Mouse (Mus musculus) urinary bladder, postnatal 25 days (tissue): ENCODE data around the gene Cttnbp2.

Experiments
- DNase-seq: peaks from one replicate; pipeline ENCODE4 v3.0.0; 2022; ENCODE audit warnings: low spot score

The Cttnbp2 gene

DNA sequence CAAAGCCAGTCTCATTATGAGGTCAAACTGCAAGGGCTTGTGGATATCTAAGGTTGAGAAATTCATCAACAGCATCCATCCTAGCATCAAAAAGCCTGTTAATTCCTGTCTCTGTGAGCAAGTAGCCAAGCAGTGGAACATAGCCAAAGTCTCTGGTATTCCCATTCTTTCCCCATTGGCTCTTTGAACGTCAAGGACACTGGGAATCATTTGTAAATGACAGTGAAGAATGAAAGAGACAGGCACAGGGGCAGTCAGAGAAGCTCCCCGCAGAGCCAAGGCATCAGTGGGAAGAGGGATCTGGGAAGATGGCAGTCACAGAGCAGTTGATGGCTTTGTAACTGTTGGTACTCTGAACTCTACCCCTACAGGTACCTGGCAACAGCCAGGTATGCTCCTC lies 46.9 kb downstream of the Cttnbp2 start:
- DNase-seq = no peak

DNA sequence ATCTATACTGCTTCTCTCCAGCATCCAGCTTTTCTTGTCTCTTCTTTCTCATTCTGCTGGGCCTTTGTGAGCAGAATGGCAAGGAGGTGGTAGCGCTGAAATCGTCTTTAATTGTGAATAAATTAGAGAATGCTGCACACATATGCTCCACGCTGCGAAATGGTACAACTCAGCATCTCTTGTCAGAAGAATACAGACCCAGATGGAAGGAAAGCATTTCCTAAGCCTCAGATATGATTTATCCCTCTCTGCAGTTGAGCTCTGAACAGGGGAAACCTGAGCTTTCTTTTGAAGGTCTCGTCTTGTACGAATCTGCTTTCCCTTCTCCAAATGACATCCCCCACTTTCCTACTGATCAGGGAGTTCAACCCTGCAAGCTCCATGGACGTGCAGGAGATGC lies 48.4 kb downstream of the Cttnbp2 start:
- DNase-seq = no peak

DNA sequence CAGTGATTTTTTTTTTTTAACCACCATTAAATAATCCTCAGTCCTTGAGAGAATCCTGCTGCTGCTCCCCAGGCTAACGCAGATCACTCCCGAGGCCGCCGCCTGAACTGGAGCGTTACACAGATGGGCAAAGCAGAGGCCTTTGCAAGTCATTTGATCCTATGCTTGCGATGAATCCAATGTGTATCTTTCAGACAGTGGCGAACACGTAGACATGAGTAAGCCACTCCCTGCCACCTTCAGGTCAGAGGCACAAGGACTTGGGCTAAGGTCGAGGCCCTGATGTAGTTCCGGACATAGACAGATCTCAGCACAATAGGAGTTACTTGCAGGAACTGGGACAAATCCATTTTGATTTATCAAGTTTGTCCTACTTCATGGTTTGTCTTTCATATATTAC lies 49.0 kb downstream of the Cttnbp2 start:
- no peak for DNase-seq

DNA sequence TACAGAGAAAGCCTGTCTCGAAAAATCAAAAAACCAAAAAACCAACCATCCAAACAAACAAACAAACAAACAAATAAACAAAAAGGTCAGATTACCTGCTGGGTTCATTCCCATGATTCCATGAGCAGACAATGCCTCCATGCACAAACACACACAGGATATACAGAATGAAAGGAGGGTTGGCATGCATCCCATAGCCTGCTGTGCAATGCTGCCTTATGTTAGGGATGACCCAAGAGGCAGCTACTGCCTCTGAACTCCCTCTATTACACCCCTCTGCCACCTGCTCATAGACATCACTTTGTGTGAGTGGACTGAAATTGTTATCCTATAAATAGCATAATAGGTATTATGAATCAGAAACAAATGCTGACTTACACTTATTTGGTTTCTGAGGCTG lies 55.0 kb downstream of the Cttnbp2 start:
- DNase-seq = no peak

DNA sequence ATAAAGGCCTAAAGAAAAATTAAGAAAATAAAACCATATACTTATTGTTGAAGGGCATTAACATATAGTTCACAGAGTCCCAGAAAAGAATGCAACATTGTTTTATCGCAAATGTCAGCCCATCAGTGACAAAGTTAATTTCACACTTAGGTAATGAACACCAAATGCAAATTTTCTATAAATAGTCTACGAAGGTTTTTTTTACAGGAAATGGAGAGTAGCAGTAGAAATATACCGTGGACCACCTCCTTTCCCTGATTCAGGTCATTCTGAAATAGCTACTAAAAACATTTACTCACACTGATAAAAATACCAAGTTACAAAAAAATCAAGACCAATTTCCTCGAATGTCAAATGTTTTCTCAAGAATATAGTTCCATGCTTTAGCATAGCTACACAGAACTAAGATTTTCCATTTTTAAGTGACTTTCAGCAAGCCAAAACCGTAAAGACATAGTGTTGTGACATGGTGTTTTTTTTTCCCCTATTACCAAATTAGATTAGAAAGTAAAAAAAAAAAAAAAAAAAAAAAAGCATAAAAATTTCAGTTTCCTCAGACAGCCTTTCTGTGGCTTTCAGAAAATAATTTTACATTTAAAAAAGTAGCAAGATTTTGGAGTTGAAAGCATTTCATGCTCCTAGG lies 64.0 kb downstream of the Cttnbp2 start:
- DNase-seq = no peak

DNA sequence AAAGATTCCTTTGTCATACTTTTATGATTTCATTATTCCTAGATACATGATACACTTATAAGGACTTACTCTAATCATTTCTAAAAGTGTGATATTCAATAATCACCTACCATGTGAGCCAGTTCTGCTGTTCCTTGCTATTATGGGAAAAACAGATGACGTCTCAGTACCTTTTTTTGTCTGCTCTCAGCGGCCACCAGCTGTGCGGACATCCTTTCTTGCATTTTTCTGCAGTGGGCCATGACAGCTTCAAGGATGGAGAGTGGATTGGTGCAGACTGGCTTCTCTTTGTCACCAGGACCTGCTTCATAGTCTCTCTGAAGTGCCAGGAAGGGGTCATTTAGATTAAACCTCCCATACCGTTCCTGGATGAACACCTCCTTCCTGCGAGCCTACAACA lies 66.6 kb downstream of the Cttnbp2 start:
- no peak for DNase-seq

DNA sequence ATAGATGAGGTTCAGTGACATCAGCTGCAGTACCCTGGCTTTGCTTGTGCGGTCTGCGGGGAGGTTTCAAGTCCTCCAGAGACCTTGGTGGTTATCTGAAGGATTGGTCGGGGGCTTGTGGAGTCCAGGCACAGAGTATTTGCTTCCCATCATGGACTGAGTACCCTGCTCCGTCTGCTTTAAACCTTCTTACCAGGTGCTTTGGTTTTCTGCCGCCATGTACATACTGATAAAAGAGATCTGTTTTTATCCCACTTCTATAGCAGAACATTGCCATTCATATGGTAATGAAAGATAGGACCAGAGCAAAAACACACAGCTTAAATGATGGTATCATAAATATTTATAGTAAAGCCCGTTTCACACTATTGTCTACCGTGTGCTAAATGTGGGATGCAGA lies 67.7 kb downstream of the Cttnbp2 start:
- no peak for DNase-seq

DNA sequence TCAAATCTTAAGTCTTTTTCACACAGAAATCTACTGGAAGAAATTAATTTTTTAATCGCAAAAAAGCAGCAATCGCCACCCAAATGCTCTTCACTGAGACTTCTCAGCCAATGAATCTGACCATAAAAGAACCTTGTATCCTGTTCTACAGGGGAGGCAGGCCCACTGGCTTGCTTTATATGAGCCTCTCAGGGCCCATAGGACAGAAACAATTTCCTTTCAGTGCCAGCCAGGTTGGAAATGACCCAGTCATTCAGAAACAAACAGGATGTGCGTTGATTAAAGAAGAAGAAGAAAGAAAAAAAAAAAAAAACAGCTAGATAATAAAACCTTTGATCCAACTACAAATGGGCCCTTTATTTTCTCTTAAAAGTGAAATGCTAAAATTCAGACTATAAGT lies 68.3 kb downstream of the Cttnbp2 start:
- DNase-seq = no peak

DNA sequence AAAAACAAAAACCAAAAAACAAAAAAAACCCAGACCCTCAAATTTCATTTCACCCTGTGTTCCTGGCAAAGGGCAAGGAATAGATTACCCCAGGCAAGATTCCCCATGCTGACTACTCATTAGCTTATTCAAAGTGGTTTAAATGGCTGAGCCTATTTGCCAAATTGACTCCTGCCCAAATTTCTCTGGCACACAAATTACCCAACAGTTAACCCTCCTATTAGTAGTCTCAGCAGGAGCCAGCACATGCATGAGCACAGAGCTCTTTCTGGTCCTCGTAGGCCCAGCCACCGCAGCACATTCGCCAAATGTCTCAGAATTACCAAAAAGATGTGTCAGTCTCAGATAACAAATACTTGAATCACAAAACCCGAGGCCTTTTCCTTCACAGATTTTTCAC lies 68.9 kb downstream of the Cttnbp2 start:
- no peak for DNase-seq

DNA sequence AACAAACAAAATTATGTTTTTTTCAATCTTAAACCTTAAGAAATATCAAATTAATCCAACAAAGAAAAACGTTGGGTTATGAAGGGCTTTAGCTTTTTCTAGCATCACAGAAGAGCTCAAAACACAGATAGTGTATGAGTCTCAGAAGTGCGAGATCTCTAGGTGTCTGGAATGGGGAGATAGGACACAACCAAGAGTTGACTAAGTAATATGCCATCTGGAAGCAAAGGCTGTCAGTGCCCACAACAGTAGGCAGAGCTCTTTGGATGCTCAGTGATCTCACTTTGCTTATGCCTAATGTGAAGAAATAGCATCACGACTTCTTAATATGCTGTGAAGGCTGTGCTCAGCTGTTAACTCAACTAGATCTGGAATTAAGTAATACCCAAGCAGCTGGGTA lies 72.3 kb downstream of the Cttnbp2 start:
- no peak for DNase-seq

DNA sequence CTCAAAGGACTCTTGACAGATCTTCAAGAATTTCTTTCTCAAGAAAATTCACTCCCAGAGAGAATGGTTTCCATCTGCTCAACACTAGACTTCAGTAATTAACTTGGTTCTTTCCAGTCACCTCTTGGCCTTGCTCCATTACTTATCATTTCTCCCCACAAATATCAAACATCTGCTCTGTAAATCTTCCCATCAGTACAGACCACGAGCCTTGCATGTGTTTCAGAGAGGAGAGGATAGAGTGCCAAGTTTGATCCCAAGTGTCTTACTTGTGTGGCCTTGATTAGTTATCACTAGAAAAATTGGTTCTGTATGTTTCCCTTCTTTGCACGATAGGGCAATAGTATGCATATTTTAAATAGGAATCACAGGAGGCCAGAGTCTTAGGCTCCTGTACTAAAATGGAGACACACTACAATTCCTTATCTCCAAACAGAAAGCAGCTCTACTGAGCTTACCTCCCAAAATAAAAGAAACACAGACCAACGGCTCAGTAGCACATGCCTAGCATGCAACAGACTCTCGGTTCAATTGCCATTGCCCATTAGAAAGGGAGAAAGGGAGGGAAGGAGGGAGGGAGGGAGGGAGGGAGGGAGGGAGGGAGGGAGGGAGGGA lies 73.6 kb downstream of the Cttnbp2 start:
- DNase-seq = no peak

DNA sequence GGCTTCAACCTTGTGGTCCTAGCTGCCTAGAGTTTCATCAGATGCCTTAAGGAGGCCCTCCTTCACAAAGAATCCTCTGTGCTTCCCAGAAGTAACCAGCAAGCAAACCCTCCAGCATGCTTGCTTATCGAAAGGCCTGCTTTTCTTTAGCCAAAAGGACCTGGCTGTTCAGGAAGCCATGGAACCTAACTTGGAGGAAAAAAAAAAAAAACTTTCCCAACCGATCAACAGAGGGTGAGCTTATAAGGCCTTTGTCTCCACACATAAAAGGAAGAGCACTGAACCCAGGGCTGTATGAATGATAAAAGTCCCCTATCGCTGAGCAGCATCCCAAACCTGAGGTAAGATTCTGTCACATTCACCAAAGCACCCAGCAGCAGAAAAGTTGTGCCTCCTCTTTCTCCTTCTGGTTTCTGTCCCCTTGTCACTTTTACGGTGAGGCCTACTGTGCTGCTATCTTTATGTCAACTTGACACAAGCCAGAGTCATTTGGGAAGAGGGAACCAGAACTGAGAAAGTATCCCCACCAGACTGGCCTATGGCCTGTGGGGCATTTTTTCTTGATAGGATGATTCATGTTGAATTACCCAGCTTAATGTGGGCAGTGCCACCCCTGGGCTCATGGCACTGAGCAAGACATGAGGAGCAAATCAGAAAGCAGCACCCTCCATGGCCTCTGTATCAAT lies 78.4 kb downstream of the Cttnbp2 start:
- DNase-seq = no peak

DNA sequence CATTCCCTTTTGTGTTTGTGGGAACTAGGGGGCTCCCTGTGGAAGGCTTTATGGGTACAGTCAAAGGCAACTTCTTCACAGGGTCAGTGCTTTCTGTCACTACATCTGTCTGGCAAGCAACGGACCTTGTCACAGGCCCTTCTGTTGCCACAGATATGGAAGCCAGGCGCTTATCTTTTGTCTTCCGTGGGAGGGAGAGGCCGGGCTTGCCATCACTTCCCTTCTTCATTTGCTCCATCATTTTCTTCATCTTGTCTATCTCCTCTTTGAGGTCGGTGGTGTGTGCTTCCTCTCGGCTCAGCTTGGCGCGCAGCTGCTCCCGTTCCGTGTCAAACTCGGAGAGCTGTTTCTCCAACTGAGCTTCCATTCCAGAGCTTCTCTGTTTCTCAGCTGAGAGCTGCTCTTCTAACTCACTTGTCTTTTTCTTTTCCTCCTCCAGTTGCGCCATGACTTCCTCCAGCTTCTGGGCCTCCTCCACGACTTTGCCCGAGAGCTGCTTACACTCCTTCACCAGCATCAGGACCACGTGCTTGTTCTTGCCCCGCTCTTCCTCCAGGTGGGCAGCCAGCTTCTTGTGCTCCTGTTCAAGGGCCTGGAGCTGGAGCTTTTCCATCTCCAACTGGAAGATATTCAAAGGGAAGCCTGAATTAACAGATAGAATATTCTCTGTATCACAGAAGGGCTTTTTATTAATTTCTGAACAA lies 79.7 kb downstream of the Cttnbp2 start:
- DNase-seq = no peak

DNA sequence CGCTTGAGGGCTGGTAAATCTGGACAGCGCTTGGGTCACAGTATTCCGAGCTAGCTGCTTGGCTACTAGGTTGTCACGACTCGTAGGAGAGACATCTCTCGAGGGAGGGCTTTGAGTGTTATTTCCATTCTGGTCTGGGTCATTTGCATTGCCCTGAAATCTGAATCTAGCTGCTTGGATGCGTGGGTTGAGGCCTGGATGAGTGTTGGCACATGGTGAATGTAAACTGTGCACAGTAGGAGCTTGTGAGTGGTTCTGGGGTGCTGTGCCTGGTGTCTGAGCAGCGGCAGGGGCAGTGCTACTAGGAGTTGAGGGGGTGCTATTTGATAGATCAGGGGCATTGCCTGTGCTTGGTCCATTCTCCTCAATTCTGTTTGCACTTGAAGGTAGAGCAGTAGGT lies 80.3 kb downstream of the Cttnbp2 start:
- no peak for DNase-seq

DNA sequence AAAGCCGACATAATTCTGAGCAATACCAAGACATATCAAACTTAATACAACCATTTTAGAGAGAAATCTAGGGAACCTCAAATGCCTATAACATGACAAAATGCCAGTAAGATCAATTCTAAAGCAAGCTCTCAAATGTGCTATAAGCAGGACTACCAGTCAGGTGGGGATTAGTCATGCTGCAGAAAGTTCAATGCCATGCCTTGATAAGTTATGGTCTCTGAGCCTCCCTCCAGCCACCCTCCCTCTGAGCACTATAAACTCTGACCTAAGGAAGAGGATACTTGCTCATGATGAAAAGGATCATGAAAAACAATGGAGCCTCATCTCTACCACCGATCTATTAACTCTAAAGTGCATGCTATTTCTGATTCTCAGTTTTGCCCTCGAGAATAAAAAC lies 82.3 kb downstream of the Cttnbp2 start:
- DNase-seq = no peak

DNA sequence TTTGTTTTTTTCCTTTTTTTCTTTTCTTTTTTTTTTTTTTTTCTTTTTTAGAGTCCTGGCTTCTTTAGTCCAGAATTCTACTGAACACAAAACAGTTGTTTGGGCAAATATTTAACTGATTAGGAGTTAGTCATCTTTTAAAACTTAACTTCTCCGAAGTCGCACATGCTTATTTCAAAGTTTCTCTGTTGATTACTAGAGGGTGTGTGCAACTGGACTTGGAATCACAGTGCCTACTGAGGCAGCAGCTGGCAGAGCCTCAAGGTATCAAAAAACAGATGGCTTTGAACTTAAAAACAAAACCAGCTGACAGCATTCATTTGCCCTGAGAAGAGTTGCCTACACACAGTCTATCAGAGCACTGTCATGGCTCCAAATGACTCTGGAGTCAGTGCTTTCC lies 82.8 kb downstream of the Cttnbp2 start:
- DNase-seq = no peak

DNA sequence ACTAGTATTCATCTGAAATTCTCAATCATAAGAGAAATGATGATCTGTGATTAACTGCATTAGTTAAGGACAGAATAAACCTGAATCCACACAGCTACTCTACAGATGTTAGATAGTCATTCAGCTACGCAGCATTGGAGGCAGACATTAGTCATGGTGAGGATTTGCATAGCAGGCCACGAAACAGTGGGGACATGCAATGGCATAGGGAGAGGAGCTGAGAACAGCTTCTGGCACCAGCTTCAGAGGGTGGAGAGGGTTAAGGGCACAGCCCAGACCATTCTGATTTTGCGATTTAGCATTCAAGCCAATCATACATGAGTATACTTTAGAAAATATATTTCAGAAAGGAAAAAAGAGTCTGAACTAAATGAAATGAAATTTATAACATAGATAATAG lies 84.6 kb downstream of the Cttnbp2 start:
- DNase-seq = no peak

DNA sequence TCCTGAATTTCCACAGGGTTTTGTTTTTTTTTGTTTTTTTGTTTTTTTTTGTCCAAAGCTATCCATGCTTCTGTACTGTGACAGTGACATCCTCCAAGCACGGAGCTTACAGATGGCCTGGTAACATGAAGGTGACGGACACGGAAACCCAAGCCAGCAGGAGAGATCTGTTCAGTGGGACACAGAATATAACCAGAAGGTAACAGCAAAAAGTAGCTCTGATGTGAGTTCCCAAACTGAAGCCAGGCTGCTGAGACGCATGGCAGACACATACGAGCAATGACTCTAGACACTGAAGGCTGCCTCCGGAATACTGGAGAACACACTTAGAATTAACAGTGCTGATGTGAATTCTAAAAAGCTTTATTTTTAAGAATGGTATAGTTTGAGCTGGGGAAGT lies 89.8 kb downstream of the Cttnbp2 start:
- DNase-seq = no peak

DNA sequence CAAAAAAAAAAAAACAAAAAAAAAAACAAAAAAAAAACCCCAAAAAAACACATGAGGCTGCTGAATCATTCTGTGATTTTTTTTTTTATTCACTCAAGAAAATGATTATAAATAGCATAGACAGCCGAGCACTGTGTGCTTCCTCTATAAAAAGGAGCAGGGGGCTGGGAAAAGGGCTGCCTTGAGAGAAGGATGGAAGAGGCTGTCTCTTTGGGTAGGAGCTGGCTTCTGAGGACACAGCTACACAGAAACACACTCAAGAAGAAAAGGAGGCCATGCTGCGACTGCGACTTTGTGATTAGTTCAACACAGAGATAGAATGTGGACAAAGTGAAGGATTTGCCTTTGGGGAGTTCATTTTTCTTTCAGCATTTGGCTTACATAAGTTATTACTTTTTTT lies 90.3 kb downstream of the Cttnbp2 start:
- DNase-seq = no peak

DNA sequence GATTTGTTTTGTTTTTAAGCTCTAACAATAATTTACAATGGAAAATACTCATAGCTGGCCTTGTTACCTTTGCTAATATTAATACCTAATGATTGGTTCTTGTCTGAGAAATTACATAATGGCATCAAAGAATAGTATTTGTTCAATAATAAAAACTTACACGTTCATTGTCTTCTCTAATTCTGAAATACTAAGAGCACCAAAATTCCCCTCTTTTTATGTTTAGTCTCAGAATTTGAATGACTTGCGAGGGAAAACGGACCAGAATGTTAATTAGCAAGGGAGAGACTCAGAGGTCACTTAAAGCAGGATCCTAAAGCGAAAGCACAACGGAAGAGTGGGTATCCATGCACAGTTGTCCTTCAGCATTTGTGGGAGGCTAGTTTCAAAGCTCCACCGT lies 91.5 kb downstream of the Cttnbp2 start:
- no peak for DNase-seq

DNA sequence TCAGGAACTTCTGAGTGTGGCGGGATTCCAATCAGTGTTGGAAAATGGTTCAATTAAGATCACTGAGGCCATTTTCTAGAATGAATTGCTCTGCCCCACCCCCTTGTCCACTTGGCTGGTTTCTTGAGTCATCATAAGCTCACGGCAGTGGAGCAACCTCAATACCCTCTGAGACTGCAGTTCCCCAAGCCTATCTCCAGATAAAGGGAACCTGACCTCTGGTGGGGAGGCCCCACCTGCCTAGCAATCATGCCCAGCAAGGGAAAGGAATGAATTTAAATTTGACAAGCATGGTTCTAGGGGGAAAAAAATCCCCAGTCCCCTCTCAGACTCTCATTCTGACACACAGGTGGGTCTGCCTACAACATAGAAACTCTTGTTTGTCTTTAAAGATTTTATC lies 93.1 kb downstream of the Cttnbp2 start:
- no peak for DNase-seq

DNA sequence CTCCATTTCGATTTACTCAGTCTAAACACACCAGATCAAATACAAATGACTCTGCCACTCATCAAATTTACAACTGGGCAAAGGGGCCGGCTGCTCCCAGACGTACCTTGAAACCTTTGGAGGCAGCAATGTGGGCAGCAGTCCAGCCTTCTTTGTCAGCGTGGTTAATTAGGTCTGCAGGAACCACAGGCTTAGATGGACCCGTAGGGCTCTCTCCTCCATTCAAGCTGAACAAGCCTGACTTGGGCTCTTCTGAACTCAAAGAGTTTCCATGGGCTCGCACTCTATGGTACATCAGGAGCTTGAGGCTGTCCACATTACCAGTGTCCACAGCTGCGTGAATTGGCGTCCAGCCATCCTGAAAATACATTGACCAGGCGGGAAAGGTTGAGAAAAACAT lies 94.0 kb downstream of the Cttnbp2 start:
- DNase-seq = no peak

DNA sequence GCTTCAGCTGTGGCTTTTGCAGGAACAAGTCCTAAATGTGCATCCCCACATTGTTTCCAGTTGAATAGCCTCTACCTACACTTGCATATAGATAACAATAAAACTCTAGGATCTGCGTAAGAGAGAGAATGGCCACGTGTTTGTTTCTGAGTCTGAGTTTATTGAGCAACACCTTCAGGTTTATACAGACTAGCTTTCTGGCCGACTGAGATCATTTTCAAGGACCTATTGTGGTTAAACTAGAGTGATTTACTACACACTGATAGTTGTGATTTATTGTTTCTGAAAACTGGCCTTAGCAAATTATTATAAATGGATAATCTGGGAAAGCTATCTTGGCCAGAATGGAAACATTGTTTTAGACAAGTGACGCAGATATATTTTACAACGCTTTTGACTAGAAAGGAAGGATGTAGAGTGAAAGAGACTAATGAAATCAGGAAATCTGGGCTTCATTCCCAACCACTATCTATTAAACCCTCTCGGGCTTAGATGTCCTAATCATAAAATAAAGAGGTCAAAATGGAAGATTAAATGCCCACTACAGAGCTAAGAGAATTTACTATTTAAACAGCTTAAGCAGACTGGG lies 96.7 kb downstream of the Cttnbp2 start:
- no peak for DNase-seq
